Mouse (Mus musculus): ENCODE data around the gene Ly75.

Gene Ly75

DNA sequence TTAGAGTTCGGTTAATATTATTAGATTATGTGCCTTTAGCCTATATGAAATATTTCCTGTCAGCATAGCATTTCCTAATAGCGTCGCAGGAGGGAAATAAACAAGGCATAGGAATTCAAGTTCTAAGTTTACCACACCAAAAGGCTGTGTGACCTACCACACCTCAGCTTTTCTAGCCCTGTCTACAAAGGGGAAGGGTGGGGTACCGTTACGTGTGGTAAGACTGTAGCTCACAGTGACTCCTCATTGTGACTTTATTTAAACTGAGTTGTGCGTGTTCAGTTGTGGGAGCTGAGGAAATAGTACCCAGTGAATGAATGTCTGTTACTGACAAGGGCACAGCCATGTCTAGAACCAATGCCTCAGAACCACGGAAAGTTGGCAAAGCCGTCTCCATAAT is 8.0 kb downstream of the Ly75 start:
- no peak for DNase-seq (ENCODE audit: low spot score)

- no peak for DNase-seq (ENCODE audit: low spot score)
These were observed 12.9 kb downstream of the Ly75 start for GRCm38 (mm10) chr2:60370188-60370587.

DNA sequence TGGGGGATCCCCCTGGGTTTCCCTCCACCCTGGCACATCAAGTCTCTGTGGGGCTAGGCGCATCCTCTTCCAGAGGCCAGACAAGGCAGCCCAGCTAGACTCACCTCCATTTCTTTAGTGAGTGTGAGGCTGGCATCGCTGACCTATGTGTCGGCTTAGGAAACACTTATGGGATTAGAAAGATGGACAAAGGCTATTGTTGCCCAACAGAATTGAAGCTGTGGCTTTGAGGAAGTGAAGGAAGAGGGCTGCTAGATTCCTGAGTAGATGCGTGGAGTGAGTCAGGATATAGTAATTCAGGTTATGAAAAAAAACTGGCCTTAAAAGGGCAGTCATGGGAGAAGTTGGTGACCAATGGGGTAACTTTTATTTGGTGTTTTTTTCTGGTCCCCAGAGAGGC is 13.6 kb downstream of the Ly75 start:
- DNase-seq (ENCODE audit: low spot score), result no peak

DNA sequence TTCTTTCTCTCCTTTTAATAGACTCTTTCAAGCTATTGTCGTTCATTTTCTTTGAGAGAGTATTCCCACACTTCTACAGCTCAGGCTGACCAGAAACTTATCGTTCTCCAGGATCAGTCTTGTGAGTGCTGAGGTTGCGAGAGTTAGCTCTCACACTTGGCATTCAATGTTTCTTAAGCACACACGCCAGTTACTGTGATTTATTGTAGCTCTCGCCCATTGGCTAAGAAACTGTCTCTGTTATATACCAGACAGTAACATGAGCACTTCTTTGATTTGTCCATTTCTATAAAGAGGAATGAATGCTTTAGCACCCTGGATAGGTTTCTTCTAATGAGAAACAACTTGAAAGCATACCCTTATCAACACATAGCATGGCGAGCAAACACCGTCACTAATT is 15.2 kb downstream of the Ly75 start:
- no peak for DNase-seq (ENCODE audit: low spot score)

DNA sequence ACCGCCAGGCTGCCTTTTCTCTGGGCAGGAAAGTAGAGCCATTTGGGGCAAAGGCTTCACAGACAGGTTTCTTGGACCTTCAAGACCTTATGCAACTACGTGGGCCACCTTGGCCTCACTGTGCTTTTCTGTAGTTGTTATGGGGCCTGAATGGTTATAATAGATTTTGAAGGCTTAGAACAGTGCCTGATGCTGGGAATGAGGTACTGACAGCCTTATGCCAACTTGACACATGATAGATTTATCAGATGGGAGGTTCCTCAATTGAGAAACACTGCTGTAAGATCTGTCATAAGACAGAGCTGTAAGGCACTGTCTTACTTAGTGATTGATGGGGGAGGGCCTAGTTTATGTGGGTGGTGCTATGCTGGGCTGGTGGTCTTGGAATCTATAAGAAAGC is 15.9 kb downstream of the Ly75 start:
- DNase-seq (ENCODE audit: low spot score), result no peak

DNA sequence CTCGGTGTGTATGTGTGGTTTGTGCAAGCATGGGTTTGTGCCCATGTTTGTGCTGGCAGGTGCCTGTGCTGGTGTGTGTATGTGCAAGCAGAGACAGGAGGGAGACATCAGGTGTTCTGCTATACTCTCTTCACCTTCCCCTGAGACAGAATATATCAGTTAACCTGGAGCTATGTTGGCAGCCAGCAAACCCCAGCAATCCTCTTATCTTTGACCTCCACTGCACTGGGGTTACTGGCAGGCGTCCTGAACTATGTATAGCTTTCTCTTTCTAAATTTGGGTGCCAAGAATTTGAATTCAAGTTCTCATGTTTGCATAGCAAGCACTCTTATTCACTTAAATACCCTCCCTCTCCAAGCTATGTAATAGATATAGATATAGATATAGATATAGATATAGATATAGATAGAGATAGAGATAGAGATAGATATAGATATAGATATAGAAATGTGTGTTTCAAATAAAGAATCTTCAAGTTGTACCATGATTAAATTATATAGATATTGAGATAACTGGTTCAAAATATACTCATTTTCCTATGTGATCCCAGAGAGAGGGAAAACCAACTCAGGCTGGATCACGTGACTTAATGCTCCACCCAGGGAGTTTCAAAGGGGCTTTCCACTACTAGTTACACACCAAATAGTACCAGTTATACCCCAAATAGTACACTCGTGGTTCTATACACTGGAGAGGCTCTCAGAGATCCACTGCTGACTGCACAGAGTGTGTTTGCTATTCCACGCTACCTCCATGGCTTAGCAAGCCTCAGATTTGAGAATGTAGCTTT is 17.1 kb downstream of the Ly75 start:
- no peak for DNase-seq (ENCODE audit: low spot score)

DNA sequence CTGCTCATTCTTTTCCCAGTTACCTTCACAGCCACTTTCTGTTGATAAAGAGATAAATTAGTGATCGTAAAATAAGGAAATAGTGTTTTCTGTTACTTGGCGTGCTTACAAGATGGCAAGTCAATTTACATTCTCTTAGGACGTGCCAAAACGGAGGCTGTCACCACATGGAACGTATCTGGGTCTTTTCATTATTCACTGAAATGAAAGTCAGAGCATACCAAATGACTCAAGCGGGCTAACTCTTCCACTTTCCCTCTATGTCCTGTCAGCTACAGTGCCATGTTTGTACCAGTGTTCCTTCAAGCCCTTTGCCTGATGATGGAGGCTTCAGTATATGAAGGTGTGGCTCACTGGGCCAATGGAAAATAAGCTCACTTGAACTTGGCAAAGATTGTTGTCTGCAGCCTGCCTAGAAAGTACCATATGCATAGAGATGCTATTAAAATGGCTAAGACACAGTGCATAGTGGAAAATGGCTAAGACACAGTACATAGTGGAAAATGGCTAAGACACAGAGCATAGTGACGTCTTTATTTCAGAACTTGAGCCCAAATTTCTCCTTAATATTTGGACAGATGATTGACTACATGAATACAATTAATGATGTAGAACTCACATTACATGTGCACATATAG is 17.8 kb downstream of the Ly75 start:
- no peak for DNase-seq (ENCODE audit: low spot score)

- no peak for DNase-seq (ENCODE audit: low spot score)
These were observed 21.0 kb downstream of the Ly75 start for GRCm38 (mm10) chr2:60362146-60362545.

DNA sequence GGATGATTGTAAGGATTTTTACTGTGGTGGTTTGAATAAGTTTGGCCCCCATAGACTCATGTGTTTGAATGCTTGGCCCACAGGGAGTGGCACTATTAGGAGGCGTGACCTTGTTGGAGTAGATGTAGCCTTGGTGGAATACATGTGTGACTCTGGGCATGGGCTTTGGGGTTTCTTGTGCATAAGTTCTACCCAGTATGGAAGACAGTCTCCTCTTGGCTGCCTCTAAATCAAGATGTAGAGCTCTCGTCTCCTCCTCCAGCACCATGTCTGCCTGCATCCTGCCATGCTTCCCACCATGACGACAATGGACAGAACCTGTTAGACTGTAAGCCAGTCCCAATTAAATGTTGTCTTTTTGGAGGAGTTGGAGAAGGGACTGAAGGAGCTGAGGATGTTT is 23.3 kb downstream of the Ly75 start:
- DNase-seq (ENCODE audit: low spot score), result no peak

- DNase-seq (ENCODE audit: low spot score), result no peak
These were observed 27.8 kb downstream of the Ly75 start for GRCm38 (mm10) chr2:60355388-60355683.

DNA sequence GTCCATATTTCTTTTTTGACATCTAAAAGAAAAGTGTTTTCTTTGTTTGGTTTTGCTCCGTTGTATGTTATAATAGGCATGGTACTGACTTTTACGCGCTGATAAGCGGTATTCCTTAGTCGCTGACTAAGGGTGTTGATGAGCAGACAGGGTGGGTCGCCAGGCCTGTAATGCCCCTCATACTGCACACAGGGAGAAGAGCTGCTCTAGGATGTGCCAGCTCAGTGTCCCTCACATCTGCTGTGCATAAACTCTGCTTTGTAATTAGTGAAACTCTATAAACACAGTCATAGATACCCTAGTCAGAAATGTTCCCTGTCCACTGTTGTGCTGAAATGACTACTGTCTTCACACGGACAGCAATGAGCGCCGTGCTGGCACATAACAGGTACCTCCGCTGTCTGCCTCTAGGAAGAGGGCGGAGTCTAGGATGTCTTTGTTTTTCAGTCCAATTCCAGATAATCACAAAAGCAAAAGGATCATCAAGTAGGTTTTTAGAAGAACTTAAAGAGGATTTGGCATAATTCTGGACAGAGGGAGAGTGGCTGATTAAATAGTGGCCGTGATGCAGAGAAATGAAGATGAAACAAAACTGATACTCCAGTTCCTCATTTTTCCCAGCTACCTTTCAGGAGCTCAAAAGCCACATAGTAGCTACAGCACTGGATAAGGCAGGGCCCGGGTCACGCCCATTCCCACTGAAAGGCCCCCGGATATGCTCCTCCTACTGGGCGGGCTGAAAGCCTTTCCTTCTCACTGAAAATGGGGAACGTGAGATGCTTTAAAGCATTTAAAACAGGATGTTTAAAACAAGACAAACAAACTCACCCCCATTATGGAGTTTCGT is 28.3 kb downstream of the Ly75 start:
- no peak for DNase-seq (ENCODE audit: low spot score)

DNA sequence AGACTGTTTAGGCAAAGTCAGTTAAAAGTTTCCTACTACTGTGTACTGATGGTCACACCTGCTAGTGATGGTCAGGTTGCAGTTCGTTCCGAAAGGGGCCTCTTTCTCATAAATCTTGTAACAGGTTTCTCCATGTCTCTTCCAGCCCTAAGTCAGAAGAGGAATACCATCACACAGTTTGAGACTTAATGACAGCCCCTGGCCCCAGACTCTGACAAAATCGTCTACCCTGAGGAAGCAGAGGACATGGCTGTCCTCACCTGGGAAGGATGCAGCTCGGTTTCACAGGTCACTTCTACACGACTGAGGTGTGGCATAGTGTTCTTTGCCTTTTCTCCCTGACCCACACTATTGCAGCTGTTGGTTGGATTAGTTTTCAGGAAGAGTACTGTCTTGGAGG is 30.8 kb downstream of the Ly75 start:
- DNase-seq (ENCODE audit: low spot score), result no peak

- no peak for DNase-seq (ENCODE audit: low spot score)
These were observed 31.3 kb downstream of the Ly75 start for GRCm38 (mm10) chr2:60351781-60352180.

DNA sequence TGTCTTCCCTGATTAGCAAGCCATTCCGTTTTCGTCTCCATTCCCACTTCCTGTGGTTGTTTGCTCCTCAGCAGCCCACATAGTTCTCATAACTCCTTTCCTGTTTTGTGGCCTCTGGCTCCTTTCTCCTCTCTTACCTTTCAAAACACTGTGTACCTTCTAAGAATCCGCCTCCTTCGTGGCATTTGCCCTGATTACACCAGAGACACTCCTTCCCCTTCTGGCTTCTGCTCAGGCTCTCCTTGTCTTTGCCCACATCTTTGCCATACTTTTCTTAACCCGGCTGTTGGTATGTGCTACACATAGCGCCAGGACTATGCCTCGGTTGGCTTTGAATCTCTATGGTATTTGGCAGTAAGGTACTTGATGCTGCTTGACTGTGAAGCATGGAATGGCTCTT is 35.2 kb downstream of the Ly75 start:
- DNase-seq (ENCODE audit: low spot score), result no peak

DNA sequence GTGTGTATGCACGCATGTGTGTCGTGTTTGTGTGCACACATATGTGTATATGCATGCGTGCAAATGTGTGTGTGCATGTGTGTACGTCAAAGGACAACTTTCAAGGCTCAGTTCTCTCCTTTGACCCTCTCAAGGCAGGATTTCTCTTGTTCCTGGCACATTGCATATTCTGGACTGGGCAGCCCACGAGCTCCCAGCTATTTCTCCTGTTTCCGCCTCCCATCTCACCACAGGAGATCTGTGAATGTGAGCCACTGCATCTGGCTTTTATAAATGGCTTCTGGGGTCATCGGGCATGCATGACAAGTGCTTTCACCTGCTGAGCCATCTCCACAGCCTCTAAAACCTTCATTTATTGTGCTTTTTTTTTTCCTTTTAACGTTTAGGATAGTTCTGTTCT is 36.6 kb downstream of the Ly75 start:
- no peak for DNase-seq (ENCODE audit: low spot score)

GRCm38 (mm10) chr2:60345717-60346116 is 37.4 kb downstream of the Ly75 start:
- no peak for DNase-seq (ENCODE audit: low spot score)

- no peak for DNase-seq (ENCODE audit: low spot score)
These were observed 39.4 kb downstream of the Ly75 start for GRCm38 (mm10) chr2:60343607-60344289.

- DNase-seq (ENCODE audit: low spot score), result no peak
These were observed 40.8 kb downstream of the Ly75 start for GRCm38 (mm10) chr2:60342107-60342880.

DNA sequence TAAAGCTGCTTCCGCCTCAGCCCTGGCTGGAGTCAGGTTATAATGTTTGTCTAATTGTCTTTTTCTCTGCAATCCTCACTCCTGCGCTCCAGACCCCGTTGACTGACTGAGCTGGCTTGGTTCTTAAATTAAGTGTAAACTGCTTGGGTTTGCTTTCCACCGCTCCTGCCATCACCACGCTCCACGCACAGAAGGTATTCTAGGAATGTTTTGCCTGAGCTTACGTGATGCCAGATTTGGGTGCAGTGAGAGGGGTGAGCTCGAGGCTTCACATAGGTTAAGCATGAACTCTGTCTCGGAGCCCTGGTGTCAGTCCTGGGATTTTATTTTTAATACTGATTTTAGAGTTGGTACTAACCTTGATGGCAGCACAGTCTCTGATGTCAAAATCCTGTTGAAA is 45.2 kb downstream of the Ly75 start:
- no peak for DNase-seq (ENCODE audit: low spot score)

- no peak for DNase-seq (ENCODE audit: low spot score)
These were observed 54.5 kb downstream of the Ly75 start for GRCm38 (mm10) chr2:60328641-60329040.

DNA sequence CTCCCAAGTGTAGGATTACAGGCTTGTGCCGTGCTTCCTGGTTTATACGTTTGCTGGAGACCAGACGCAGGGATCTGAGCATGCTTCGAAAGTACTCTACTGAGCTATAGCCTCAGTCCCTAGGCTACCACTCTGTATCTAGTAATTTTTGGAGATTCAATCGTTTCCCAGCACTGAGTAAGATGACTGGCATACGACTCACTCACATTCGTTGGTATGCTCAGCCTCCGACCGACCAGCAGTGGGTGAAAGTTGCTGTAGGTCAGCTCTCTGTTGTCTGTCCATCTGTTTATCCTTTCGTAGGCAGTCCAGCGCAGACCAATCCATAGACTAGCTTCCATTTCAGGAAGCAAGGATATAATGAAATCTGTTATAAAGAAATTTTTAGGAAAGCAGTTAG is 55.5 kb downstream of the Ly75 start:
- DNase-seq (ENCODE audit: low spot score), result no peak

DNA sequence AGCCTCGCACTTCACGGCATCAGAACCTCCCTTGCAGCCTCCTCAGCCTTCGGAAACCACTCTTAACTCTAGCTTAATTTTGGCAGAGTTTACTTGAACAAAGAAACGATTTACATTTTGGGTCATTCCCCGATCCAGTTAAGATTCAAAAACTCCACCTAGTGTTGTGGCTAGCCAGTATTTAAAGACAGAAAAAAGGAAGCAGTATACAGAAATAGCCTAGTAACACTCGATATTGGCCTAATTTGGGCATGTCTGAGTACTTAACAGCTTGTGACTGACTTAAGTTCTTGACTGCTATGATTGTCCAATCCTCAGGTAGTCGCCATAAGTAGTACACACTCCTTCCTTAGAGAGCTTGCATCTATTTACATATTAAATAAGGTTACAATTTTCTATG is 56.2 kb downstream of the Ly75 start:
- no peak for DNase-seq (ENCODE audit: low spot score)
